Mouse (Mus musculus) frontal cortex, postnatal 10 days (tissue): ENCODE data around the gene Ccdc175.

Source experiments
- DNase-seq, 2 experiments: peaks; one replicate each; pipeline ENCODE4 v3.0.0; 2022; ENCODE audit warnings: low spot score in 2 of 2, mixed read lengths in 1 of 2

The Ccdc175 gene

DNA sequence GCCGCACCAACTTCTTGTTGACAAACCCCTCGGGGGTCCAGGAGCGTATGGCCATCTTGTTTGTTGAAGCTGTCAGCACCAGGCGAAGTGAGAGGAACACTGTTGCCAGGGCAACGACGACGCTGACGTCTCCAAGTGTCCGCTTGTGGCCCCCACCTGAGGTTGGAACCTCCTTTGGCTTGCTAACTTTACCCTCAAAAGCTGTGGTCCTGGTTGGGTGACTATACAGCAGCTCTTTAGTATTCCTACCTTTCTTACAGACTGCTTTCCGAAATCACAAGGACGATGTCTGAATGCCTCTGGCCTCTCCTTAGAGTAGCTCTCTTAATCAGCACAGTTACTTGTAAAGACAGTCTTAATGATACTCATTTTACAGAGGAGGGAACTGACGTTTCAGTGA lies at the start of gene Ccdc175:
Gene Ccdc175, minus strand, starts transcription at position 101 of the 400 bp plus-strand sequence.
- no peak for DNase-seq

- DNase-seq: no peak
These were observed 49.3 kb upstream of the Ccdc175 start for GRCm38 (mm10) chr12:72234151-72234550.

- no peak for DNase-seq
These were observed 48.3 kb upstream of the Ccdc175 start for GRCm38 (mm10) chr12:72232826-72233790.

DNA sequence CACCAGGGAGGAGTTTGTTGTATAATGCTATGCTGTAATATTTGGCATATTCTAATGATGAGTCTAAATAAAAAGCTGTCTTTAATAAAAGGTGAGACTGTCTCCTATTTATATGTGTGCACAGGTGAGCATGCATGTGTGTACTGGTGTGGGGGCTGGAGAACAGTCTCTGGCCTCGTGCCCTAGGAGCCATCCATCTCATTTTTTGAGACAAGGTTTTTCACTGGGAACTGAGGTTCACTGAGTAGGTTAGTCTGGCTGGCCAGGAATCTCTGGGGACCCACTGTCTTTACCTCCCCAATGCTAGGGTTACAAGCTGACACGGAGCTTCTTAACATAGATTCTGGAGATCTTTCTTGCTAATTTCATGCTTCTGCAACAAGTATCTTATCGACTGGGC lies 47.3 kb upstream of the Ccdc175 start:
- DNase-seq: no peak

DNA sequence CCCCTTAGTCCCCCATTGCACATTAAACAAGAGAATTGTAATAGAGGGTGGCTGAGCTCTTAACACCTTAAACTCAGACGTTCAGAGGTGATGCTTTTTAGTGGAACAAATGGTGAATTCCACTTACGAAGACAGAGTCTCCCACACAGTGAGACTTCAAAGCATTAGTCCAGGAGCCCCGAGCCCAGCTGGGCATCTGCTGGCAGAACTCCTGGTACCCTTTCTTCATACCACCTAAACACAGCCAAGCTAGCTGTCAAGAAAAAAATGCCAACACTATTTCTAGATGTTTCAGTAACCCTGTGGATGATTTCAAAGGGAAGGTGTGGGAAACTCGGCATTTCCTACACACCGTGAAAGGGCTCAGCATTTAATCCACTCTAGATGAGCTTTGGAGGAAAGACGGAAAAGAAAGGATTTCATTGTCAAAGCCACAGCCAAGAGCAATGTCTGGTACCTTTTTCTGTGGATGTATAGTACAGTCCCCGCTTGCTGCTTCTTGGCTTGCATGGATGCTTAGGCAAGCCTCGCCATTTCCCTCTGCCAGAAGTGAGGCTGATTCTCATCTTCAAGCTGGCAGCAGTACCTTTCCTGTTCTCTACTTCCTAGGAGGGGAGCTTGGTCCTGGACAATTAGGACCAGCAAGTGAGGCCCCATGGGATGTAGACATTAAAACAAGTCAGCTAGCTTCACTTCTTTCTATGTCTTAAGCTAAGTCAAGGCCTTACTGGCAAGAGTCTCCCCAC lies 44.8 kb upstream of the Ccdc175 start:
- no peak for DNase-seq

GRCm38 (mm10) chr12:72227731-72228130 lies 42.9 kb upstream of the Ccdc175 start:
- no peak for DNase-seq

- no peak for DNase-seq
These were observed 40.5 kb upstream of the Ccdc175 start for GRCm38 (mm10) chr12:72225371-72225770.

GRCm38 (mm10) chr12:72223557-72224102 lies 38.8 kb upstream of the Ccdc175 start:
- DNase-seq: no peak

GRCm38 (mm10) chr12:72213554-72213953 lies 28.7 kb upstream of the Ccdc175 start:
- peak in 1 of 2 experiments; percentile 5 for DNase-seq

GRCm38 (mm10) chr12:72200828-72201227 lies 16.0 kb upstream of the Ccdc175 start:
- no peak for DNase-seq

GRCm38 (mm10) chr12:72197925-72198486 lies 13.2 kb upstream of the Ccdc175 start:
- DNase-seq: no peak

GRCm38 (mm10) chr12:72197434-72197833 lies 12.6 kb upstream of the Ccdc175 start:
- no peak for DNase-seq

DNA sequence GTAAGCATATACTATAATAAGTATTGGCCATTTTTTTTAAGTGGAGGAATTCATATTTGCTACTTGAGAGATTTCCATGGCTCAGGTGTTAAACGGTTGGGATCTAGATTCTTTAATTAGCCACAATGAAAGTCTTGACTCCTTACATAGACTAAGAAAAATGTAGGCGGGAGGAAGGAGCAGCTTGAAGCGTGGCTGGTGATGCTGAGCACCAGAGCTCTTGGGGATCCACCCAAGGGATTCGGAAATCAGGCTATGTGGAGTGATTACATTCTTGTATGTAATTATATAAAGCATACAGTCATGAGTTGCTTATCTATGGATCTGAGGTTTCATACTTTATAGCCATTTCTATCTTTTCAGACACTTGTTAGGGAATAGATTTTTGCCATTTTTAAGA lies 5.3 kb downstream of the Ccdc175 start:
- DNase-seq: no peak

GRCm38 (mm10) chr12:72178322-72178721 lies 6.5 kb downstream of the Ccdc175 start:
- DNase-seq: no peak

GRCm38 (mm10) chr12:72158421-72158820 lies 26.4 kb downstream of the Ccdc175 start:
- peak in 1 of 2 experiments; percentile 10 for DNase-seq

DNA sequence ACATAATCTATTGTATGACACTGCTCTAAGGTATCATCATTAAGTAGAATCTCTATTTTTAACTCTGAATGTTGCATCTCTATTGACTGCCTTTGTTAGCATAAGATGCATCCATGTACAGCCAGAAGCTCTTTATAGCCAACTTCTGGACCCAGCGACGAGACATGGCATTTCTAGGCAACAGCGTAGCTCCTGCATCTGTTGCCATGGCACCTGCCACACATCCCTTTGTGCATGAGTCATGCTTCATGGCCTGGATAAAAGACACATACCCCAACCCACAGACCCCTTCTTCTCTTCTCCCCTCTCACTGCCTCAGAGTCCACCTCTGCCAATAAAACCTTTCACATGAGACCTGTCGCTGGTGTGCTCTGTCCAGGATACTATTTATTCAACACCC lies 34.0 kb downstream of the Ccdc175 start:
- DNase-seq: peak; percentile 16 to 18

DNA sequence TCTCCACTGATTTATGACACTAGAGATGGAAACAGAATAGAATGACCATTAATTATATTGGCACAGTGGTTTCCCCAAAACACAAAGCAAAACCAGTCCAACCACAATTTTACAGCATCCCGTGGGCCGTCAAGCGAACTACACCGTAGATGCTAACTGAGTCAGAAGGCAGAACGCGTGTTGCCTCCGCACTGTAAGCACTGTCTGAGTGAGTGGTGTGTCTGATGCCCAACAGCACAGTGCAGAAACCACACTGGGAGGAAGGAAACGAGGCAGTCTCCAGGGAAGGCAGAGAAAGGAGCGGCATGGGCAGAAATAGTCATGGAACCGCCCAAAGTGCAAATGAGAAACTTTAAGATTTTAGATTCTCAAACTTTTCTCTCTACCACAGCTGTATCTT lies 55.6 kb downstream of the Ccdc175 start:
- DNase-seq: no peak

- no peak for DNase-seq
These were observed 69.0 kb downstream of the Ccdc175 start for GRCm38 (mm10) chr12:72115686-72116345.

DNA sequence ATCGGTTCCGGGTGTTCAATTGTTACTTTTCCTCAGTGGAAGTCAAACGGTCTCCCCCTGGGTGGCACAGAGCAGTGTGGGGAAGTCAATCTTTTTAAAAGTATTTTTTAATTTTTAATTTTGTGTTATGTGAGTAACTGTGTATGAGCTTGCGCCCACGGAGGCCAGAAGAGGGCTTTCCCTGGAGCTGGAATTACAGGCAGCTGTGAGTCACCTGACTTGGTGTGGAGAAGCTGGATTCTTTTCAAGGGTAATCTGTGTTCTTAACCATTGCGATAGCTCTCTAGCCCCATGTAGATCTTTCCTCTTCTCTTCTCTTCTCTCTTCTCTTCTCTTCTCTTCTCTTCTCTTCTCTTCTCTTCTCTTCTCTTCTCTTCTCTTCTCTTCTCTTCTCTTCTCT lies 69.7 kb downstream of the Ccdc175 start:
- DNase-seq: no peak

- peak; percentile 25 to 60 for DNase-seq
These were observed 80.1 kb downstream of the Ccdc175 start for GRCm38 (mm10) chr12:72104525-72105281.

- DNase-seq: no peak
These were observed 80.8 kb downstream of the Ccdc175 start for GRCm38 (mm10) chr12:72104027-72104426.
